In the genomic region with DNA sequence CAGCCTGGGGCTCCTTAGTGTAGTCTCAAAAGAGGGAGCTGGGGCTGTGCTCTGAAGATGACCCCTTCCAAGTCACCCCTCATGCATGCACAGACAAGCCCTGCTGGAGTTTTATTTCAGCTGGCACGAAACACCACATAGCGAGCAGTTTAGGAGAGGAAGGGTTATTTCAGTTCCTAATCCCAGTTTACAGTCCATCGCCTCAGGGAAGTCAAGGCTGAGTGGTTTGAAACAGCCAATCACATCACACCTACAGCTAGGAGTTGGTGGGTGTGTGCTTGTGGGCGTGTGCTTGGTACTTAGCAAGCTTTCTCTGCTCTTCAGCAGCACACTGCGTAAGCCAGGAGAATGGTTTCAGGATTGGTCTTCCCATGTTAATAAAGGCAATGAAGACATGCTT, we compare ENCODE assay signal across 25 mouse cellular contexts.
DNase-seq lines count a peak whose midpoint lies in the region; ATAC-seq and TF ChIP-seq lines count a peak whose summit lies in the region.
"Had no signal": no experiment of that assay in that cellular context is flagged by ENCODE, and none has a peak within 500 bp of the region (broad histone marks: within the 10 kb centered on the region; RNA-seq: fewer than 3 reads in every experiment).

No protein-coding gene starts in this region.

- no peak overlapping the region for H3K9ac ChIP-seq in kidney, postnatal 0 days (ENCODE audit: low read depth, low read length)
- H3K9ac ChIP-seq: forebrain, embryonic 15.5 days; heart, embryonic 15.5 days; limb, embryonic 13.5 days; neural tube, embryonic 15.5 days; stomach, embryonic 15.5 days had no signal

- ATAC-seq in frontal cortex, adult (ENCODE audit: low TSS enrichment) = peak; percentile 78
- 0 out of 2 replicates have a peak, but pooled peaks have one; percentile 57 for ATAC-seq in kidney, postnatal 0 days (replicated peaks; ENCODE audit: low FRiP score, low read depth)
- ATAC-seq: forebrain, embryonic 15.5 days; hindbrain, embryonic 16.5 days; lung, postnatal 0 days had no signal

- no peak for DNase-seq in frontal cortex, postnatal 25 days (ENCODE audit: low spot score in 2 of 2)
- no peak for DNase-seq in kidney, postnatal 0 days (ENCODE audit: low spot score)
- DNase-seq in kidney, postnatal 14 days = no peak
- peak; percentile 67 for DNase-seq in brain, adult 2 months (ENCODE audit: low read depth, low spot score)
- DNase-seq in testis, postnatal 14 days (ENCODE audit: low spot score) = no peak
- DNase-seq in layer of hippocampus, postnatal 10 days (ENCODE audit: low spot score in 2 of 2) = no peak
- DNase-seq: adrenal gland, adult 8-10 months; cerebellum, adult 8-10 months; cerebellum, postnatal 25 days; gastrocnemius, postnatal 10 days; midbrain, embryonic 14.5 days; right cerebral cortex, postnatal 25 days; thymus, postnatal 14 days had no signal

- no peak overlapping the region for H3K4me3 ChIP-seq in kidney, postnatal 0 days (replicated peaks; ENCODE audit: low read depth, low read length)
- H3K4me3 ChIP-seq: forebrain, embryonic 10.5 days; forebrain, embryonic 15.5 days; heart, embryonic 15.5 days; layer of hippocampus, adult 2 months; limb, embryonic 13.5 days; neural tube, embryonic 15.5 days; stomach, embryonic 15.5 days had no signal

- no peak for TF ChIP-seq CTCF in kidney, postnatal 0 days (IDR thresholded peaks at IDR 0.05; ENCODE audit: low read depth)

- no peak overlapping the region for H3K27ac ChIP-seq in kidney, postnatal 0 days
- H3K27ac ChIP-seq: forebrain, embryonic 10.5 days; forebrain, embryonic 15.5 days; heart, embryonic 15.5 days; layer of hippocampus, adult 2 months; limb, embryonic 13.5 days; macrophage; neural tube, embryonic 15.5 days; stomach, embryonic 15.5 days had no signal

- H3K27me3 ChIP-seq in kidney, postnatal 0 days (ENCODE audit: insufficient read depth, low read length) = no peaks in the 10 kb centered on the region
- H3K27me3 ChIP-seq: forebrain, embryonic 15.5 days; heart, embryonic 15.5 days; neural tube, embryonic 15.5 days; stomach, embryonic 15.5 days had no signal

- H3K9me3 ChIP-seq in kidney, postnatal 0 days (replicated peaks; ENCODE audit: low read length) = no peaks in the 10 kb centered on the region
- H3K9me3 ChIP-seq: forebrain, embryonic 10.5 days; forebrain, embryonic 15.5 days; heart, embryonic 15.5 days; limb, embryonic 13.5 days; neural tube, embryonic 15.5 days; stomach, embryonic 15.5 days had no signal

- no peaks in the 10 kb centered on the region for H3K36me3 ChIP-seq in kidney, postnatal 0 days (ENCODE audit: insufficient read depth, low read length)
- H3K36me3 ChIP-seq: forebrain, embryonic 10.5 days; forebrain, embryonic 15.5 days; heart, embryonic 15.5 days; limb, embryonic 13.5 days; neural tube, embryonic 15.5 days; stomach, embryonic 15.5 days had no signal

- WGBS in kidney, postnatal 0 days = 51% methylated on average over 5 of the region's 5 CpGs

- no peak overlapping the region for H3K4me2 ChIP-seq in kidney, postnatal 0 days (ENCODE audit: low read length)
- H3K4me2 ChIP-seq: forebrain, embryonic 15.5 days; heart, embryonic 15.5 days; limb, embryonic 13.5 days; liver, embryonic 11.5 days; neural tube, embryonic 15.5 days; stomach, embryonic 15.5 days had no signal

- H3K4me1 ChIP-seq in kidney, postnatal 0 days (replicated peaks; ENCODE audit: insufficient read depth, low read length) = no peaks in the 10 kb centered on the region
- H3K4me1 ChIP-seq: forebrain, embryonic 15.5 days; heart, embryonic 15.5 days; limb, embryonic 13.5 days; neural tube, embryonic 15.5 days; stomach, embryonic 15.5 days had no signal
